Mouse (Mus musculus) forebrain, embryonic 14.5 days (tissue): Measurements from ENCODE around the gene Tspan18. TPM values are rescaled to one million over a fixed set of nuclear protein-coding genes. Genes with fewer than 3 reads are reported as not detected.

Source experiments
- ATAC-seq: fragments of 200-750 bp; cut with Nextera tagmentation; 2 replicates; pipeline ENCODE4 v1.8.0; 2017; ENCODE audit warnings: mild to moderate bottlenecking, moderate library complexity
- DNase-seq: peaks from one replicate; pipeline ENCODE4 v3.0.0-alpha.2; 2015; ENCODE audit warnings: low spot score
- H3K27ac ChIP-seq: fragments of 300-500 bp; sonication (generic); 2 replicates; pipeline ENCODE4 v1.5.1; 2014; ENCODE audit warnings: low read depth, mild to moderate bottlenecking, control low read depth, low read length, moderate library complexity
- H3K27me3 ChIP-seq: fragments of 300-500 bp; sonication (generic); replicated peaks from 2 replicates; pipeline ENCODE4 v1.6.1; 2014; ENCODE audit warnings: low read length, control low read depth, mixed read lengths; ENCODE audit not compliant: control insufficient read depth, insufficient read depth
- H3K36me3 ChIP-seq: fragments of 300-500 bp; sonication (generic); 2 replicates; pipeline ENCODE4 v1.6.1; 2014; ENCODE audit warnings: low read length, control low read depth; ENCODE audit not compliant: control insufficient read depth, insufficient read depth
- H3K4me1 ChIP-seq: fragments of 300-500 bp; sonication (generic); 2 replicates; pipeline ENCODE4 v1.6.1; 2014; ENCODE audit warnings: antibody characterized with exemption, low read length, control low read depth; ENCODE audit not compliant: control insufficient read depth, insufficient read depth
- H3K4me2 ChIP-seq: fragments of 300-500 bp; sonication (generic); 2 replicates; pipeline ENCODE4 v1.6.1; 2014; ENCODE audit warnings: mild to moderate bottlenecking, control low read depth, low read length
- H3K4me3 ChIP-seq: fragments of 300-500 bp; sonication (generic); 2 replicates; pipeline ENCODE4 v1.5.1; 2014; ENCODE audit warnings: low read depth, low read length, control low read depth
- H3K9ac ChIP-seq: fragments of 300-500 bp; sonication (generic); 2 replicates; pipeline ENCODE4 v1.6.1; 2014; ENCODE audit warnings: mild to moderate bottlenecking, low read length, control low read depth, moderate library complexity
- H3K9me3 ChIP-seq: fragments of 300-500 bp; sonication (generic); replicated peaks from 2 replicates; pipeline ENCODE4 v1.6.1; 2016; ENCODE audit warnings: low read length, control low read depth, mixed read lengths; ENCODE audit not compliant: control insufficient read depth
- WGBS: fragments of 180-500 bp; shearing (Covaris S2); extraction: QIAGEN DNeasy Blood & Tissue Kit; methylation state at CpG from one replicate; pipeline ENCODE4 v1.1.7; 2014; 5-methylcytosine and 5-hydroxymethylcytosine counted together
- polyA plus RNA-seq: library from polyadenylated mRNA; unstranded; fragments of >200 nt; fragmentation: Nextera tagmentation; extraction: Ambion mirVana; gene quantifications from 2 replicates; pipeline ENCODE4 v1.2.1, GENCODE M21; 2014

The Tspan18 gene
- polyA plus RNA-seq, 1 experiment from 2014 or later, result 15.6 TPM

GRCm38 (mm10) chr2:93176871-93177667 lies 157.2 kb downstream of the Tspan18 start:
- Histone ChIP-seq H3K4me3 (no peak overlapping the region), H3K4me2 (peak overlapping the region; percentile 26), H3K36me3 (no peaks in the 10 kb centered on the region), H3K27ac (peak overlapping the region; percentile 89), H3K4me1 (peaks cover 39% of the 10 kb centered on the region), H3K27me3 (no peaks in the 10 kb centered on the region), H3K9me3 (no peaks in the 10 kb centered on the region), H3K9ac (peak overlapping the region; percentile 21)
- DNase-seq (peak; percentile 89), ATAC-seq (peak; percentile 73)
- WGBS, result 1% methylated on average over 17 of the region's 17 CpGs

DNA sequence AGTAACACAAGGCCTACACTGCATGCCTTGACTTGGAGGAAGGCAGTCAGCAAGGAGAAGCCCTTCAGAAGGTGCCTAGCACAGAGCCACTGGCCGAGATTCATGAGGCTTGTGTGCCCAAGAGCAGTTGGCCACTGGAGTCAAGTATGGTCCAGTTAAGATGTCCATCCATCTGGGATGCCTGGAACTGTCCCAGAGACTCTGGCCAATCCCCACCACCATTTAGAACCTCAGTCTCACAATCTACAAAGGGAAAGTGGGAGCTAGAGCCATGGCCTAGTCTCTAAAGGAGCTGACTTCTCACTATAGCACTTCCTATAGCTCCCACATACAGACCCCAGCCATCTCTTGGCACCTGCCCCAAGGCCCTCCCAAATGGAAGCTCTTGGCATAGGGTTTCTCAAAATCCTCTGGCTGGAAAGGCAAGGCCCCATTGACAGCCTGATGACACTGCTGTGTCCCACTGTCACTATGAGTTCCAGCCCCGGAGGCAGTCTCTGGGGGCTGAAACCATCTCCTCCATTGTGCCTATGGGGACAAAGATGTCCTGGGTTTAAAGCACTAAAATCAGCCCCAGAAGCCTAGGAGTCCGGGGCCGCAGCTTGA lies 158.0 kb downstream of the Tspan18 start:
- Histone ChIP-seq H3K4me3 (no peak overlapping the region), H3K9ac (peak overlapping the region; percentile 21), H3K27me3 (no peaks in the 10 kb centered on the region), H3K27ac (peak overlapping the region; percentile 89), H3K4me2 (peak overlapping the region; percentile 26; the same call in 1 of the 2 replicates), H3K9me3 (no peaks in the 10 kb centered on the region), H3K4me1 (peaks cover 39% of the 10 kb centered on the region), H3K36me3 (no peaks in the 10 kb centered on the region)
- DNase-seq (no peak), ATAC-seq (peak; percentile 8; the same call in 1 of the 2 replicates)
- WGBS, result 20% methylated on average over 4 of the region's 4 CpGs

GRCm38 (mm10) chr2:93175721-93176120 lies 158.6 kb downstream of the Tspan18 start:
- no peak for DNase-seq
- Histone ChIP-seq H3K27me3 (no peaks in the 10 kb centered on the region), H3K9me3 (no peaks in the 10 kb centered on the region), H3K9ac (no peak overlapping the region), H3K4me3 (no peak overlapping the region), H3K4me2 (no peak overlapping the region), H3K36me3 (no peaks in the 10 kb centered on the region), H3K27ac (0 out of 2 replicates have a peak overlapping the region, but pooled peaks have one; percentile 89), H3K4me1 (peaks cover 44% of the 10 kb centered on the region)
- ATAC-seq, result no peak
- WGBS, result 77% methylated on average over 2 of the region's 2 CpGs

- no peak overlapping the region for H3K4me3 ChIP-seq
These were observed 159.0 kb downstream of the Tspan18 start for GRCm38 (mm10) chr2:93175278-93175677.

GRCm38 (mm10) chr2:93174159-93174558 lies 160.1 kb downstream of the Tspan18 start:
- H3K36me3 ChIP-seq, result no peaks in the 10 kb centered on the region
- H3K4me3 ChIP-seq, result no peak overlapping the region
- DNase-seq (no peak), ATAC-seq (no peak)
- no peaks in the 10 kb centered on the region for H3K9me3 ChIP-seq
- H3K27ac ChIP-seq, result no peak overlapping the region; the same call in 1 of the 2 replicates
- no peak overlapping the region for H3K9ac ChIP-seq
- H3K27me3 ChIP-seq, result no peaks in the 10 kb centered on the region
- peaks cover 33% of the 10 kb centered on the region for H3K4me1 ChIP-seq
- 9% methylated on average over 5 of the region's 5 CpGs for WGBS
- H3K4me2 ChIP-seq, result no peak overlapping the region

More at GRCm38 (mm10) chr2:93175278-93175677, 159.0 kb downstream of the Tspan18 start:
- no peaks in the 10 kb centered on the region for H3K9me3 ChIP-seq
- WGBS, result 25% methylated on average over 5 of the region's 5 CpGs
- ATAC-seq (no peak), DNase-seq (no peak)
- no peak overlapping the region for H3K9ac ChIP-seq
- no peak overlapping the region for H3K27ac ChIP-seq
- no peaks in the 10 kb centered on the region for H3K36me3 ChIP-seq
- peaks cover 44% of the 10 kb centered on the region for H3K4me1 ChIP-seq
- no peaks in the 10 kb centered on the region for H3K27me3 ChIP-seq
- H3K4me2 ChIP-seq, result no peak overlapping the region

GRCm38 (mm10) chr2:93172460-93172859 lies 161.8 kb downstream of the Tspan18 start:
- no peak overlapping the region for H3K27ac ChIP-seq
- peaks cover 31% of the 10 kb centered on the region for H3K4me1 ChIP-seq
- no peak overlapping the region for H3K9ac ChIP-seq
- no peaks in the 10 kb centered on the region for H3K9me3 ChIP-seq
- no peaks in the 10 kb centered on the region for H3K36me3 ChIP-seq
- DNase-seq (no peak), ATAC-seq (no peak)
- H3K27me3 ChIP-seq, result no peaks in the 10 kb centered on the region
- H3K4me2 ChIP-seq, result no peak overlapping the region
- no peak overlapping the region for H3K4me3 ChIP-seq
- 70% methylated on average over 5 of the region's 5 CpGs for WGBS

DNA sequence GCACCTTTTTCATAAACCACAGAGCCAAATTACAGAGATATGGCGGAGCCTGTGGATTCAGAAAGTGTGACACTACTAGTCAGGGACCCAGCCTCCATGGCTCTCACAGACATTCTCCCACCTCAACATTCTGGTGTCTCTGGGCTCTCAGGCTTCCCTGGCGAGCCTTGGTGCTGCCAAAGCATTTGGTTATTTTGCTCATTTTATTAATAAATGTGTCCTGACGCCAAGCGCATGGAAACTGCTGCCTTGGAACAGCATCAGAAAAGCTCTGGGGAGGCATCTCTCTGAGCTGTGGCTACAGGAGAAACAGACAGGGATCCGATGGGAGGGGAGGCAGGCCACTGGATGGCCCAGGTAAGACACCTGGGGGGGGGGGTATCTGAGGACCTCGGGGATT lies 162.4 kb downstream of the Tspan18 start:
- ATAC-seq (no peak), DNase-seq (no peak)
- Histone ChIP-seq H3K27me3 (no peaks in the 10 kb centered on the region), H3K9ac (no peak overlapping the region), H3K27ac (no peak overlapping the region), H3K36me3 (no peaks in the 10 kb centered on the region), H3K4me2 (no peak overlapping the region), H3K4me3 (no peak overlapping the region), H3K4me1 (peaks cover 26% of the 10 kb centered on the region), H3K9me3 (no peaks in the 10 kb centered on the region)
- WGBS, result 88% methylated on average over 6 of the region's 6 CpGs

DNA sequence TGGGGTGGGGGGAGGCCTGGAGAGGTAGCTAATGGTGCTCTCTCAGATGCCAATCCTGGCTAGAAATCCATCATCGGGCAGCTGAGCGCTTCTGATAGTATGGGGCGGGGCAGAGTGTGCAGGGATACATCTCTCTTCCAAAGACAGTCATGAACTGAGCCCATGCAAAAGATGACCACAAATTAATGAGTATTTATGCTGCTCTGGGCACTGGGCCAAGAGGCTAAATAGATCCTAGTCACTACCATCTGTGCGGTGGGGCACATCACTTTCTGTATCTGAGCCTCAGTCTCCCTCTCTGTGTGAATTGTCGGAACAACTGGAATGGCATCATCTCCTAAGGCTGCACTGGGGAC lies 163.5 kb downstream of the Tspan18 start:
- peak; percentile 53 for DNase-seq
- Histone ChIP-seq H3K4me3 (no peak overlapping the region), H3K9ac (no peak overlapping the region), H3K27me3 (no peaks in the 10 kb centered on the region), H3K4me2 (no peak overlapping the region), H3K9me3 (no peaks in the 10 kb centered on the region), H3K36me3 (no peaks in the 10 kb centered on the region), H3K4me1 (peaks cover 16% of the 10 kb centered on the region), H3K27ac (no peak overlapping the region; the same call in 1 of the 2 replicates)
- WGBS, result 61% methylated on average over 5 of the region's 5 CpGs
- ATAC-seq, result peak; percentile 10; the same call in 1 of the 2 replicates
